Mouse (Mus musculus) MEL (cell line): Measurements from ENCODE around the gene Slc25a11. TPM values are rescaled to one million over a fixed set of nuclear protein-coding genes. Genes with fewer than 3 reads are reported as not detected.

Source experiments
- DNase-seq: peaks from one replicate; pipeline ENCODE4 v3.0.0; 2011; ENCODE audit warnings: low read depth, low spot score
- H3K27ac ChIP-seq: 2 replicates; pipeline ENCODE4 v1.5.1; 2012; ENCODE audit warnings: low read depth, mild to moderate bottlenecking, control low read depth, low read length, moderate library complexity; ENCODE audit not compliant: control insufficient read depth
- H3K27me3 ChIP-seq, 2 experiments: fragments of 150-350 bp in 1 of 2; sonication (generic) in 1 of 2; 2 replicates each; pipeline ENCODE4 v1.6.1; 2012; ENCODE audit warnings: low read length in 2 of 2, mild to moderate bottlenecking in 2 of 2, improper control_type of control experiment in 1 of 2, moderate library complexity in 1 of 2; ENCODE audit not compliant: insufficient read depth in 2 of 2, control insufficient read depth in 1 of 2
- H3K36me3 ChIP-seq, 2 experiments: 2 replicates each; pipeline ENCODE4 v1.6.1; 2012 to 2014; ENCODE audit warnings: low read length in 2 of 2, improper control_type of control experiment in 1 of 2, inconsistent platforms in 1 of 2, mild to moderate bottlenecking in 1 of 2; ENCODE audit not compliant: insufficient read depth in 2 of 2, control insufficient read depth in 1 of 2
- H3K4me1 ChIP-seq, 2 experiments: fragments of 150-350 bp in 1 of 2; sonication (generic) in 1 of 2; 2 replicates each; pipeline ENCODE4 v1.6.1; 2012; ENCODE audit warnings: low read length in 2 of 2, improper control_type of control experiment in 1 of 2, mild to moderate bottlenecking in 1 of 2; ENCODE audit not compliant: insufficient read depth in 2 of 2, control insufficient read depth in 1 of 2
- H3K4me3 ChIP-seq, 2 experiments: fragments of 150-350 bp in 1 of 2; sonication (generic) in 1 of 2; 2 replicates each; pipeline ENCODE4 v1.5.1; 2012; ENCODE audit warnings: low read depth in 2 of 2, low read length in 2 of 2, mild to moderate bottlenecking in 2 of 2, moderate library complexity in 2 of 2, control low read depth in 1 of 2, improper control_type of control experiment in 1 of 2; ENCODE audit not compliant: control insufficient read depth in 1 of 2, insufficient read depth in 1 of 2
- H3K79me2 ChIP-seq: 2 replicates; pipeline ENCODE4 v1.6.1; 2012; ENCODE audit warnings: mild to moderate bottlenecking, low read length, moderate library complexity; ENCODE audit not compliant: control insufficient read depth, poor library complexity, insufficient read depth
- H3K9ac ChIP-seq: 2 replicates; pipeline ENCODE4 v1.6.1; 2012; ENCODE audit warnings: low read depth, mild to moderate bottlenecking, control low read depth, low read length, moderate library complexity; ENCODE audit not compliant: control insufficient read depth, poor library complexity, severe bottlenecking
- H3K9me3 ChIP-seq: fragments of 150-350 bp; sonication (generic); replicated peaks from 2 replicates; pipeline ENCODE4 v1.6.1; 2012; ENCODE audit warnings: mild to moderate bottlenecking, low read length, improper control_type of control experiment, moderate library complexity; ENCODE audit not compliant: insufficient read depth
- CHD2 ChIP-seq: IDR thresholded peaks from 2 replicates; pipeline ENCODE4 v1.6.1; 2011; ENCODE audit warnings: low read length, improper control_type of control experiment
- CTCF ChIP-seq, 3 experiments: IDR thresholded peaks in 2 of 3; conservative IDR thresholded peaks in 1 of 3; 2 replicates each; pipeline ENCODE4 v1.5.1; 2011 to 2012; ENCODE audit warnings: low read length in 3 of 3, low read depth in 2 of 3, mild to moderate bottlenecking in 2 of 3, improper control_type of control experiment in 1 of 3, inconsistent platforms in 1 of 3, mixed read lengths in 1 of 3, moderate library complexity in 1 of 3; ENCODE audit not compliant: control insufficient read depth in 1 of 3, insufficient read depth in 1 of 3, poor library complexity in 1 of 3, severe bottlenecking in 1 of 3
- E2F4 ChIP-seq: IDR thresholded peaks from 2 replicates; pipeline ENCODE4 v1.6.1; 2011; ENCODE audit warnings: low read depth, low read length, improper control_type of control experiment, borderline replicate concordance
- ELF1 ChIP-seq: IDR thresholded peaks from 2 replicates; pipeline ENCODE4 v1.6.1; 2014; ENCODE audit warnings: low read depth, mild to moderate bottlenecking, inconsistent platforms, low read length, improper control_type of control experiment, moderate library complexity
- JUND ChIP-seq: IDR thresholded peaks from 2 replicates; pipeline ENCODE4 v1.6.1; 2011; ENCODE audit warnings: low read depth, mild to moderate bottlenecking, improper control_type of control experiment, low read length
- KAT2A ChIP-seq: conservative IDR thresholded peaks from 2 replicates; pipeline ENCODE4 v1.6.1; 2012; ENCODE audit warnings: low read depth, low read length, improper control_type of control experiment, inconsistent platforms
- MAFK ChIP-seq: IDR thresholded peaks from 2 replicates; pipeline ENCODE4 v1.6.1; 2011; ENCODE audit warnings: low read depth, mild to moderate bottlenecking, low read length, improper control_type of control experiment, borderline replicate concordance
- MAX ChIP-seq: IDR thresholded peaks from 2 replicates; pipeline ENCODE4 v1.6.1; 2011; ENCODE audit warnings: low read length, improper control_type of control experiment
- MEF2A ChIP-seq: IDR thresholded peaks from 2 replicates; pipeline ENCODE4 v1.6.1; 2014; ENCODE audit warnings: low read depth, mild to moderate bottlenecking, inconsistent platforms, low read length, improper control_type of control experiment; ENCODE audit not compliant: poor library complexity, insufficient replicate concordance, severe bottlenecking; ENCODE audit errors: extremely low read depth
- MXI1 ChIP-seq: IDR thresholded peaks from 2 replicates; pipeline ENCODE4 v1.6.1; 2011; ENCODE audit warnings: mild to moderate bottlenecking, low read depth, low read length, improper control_type of control experiment
- POLR2A ChIP-seq, 2 experiments: IDR thresholded peaks; 2 replicates each; pipeline ENCODE4 v1.6.1; 2011 to 2012; ENCODE audit warnings: low read length in 2 of 2, mild to moderate bottlenecking in 2 of 2, control low read depth in 1 of 2, improper control_type of control experiment in 1 of 2, low read depth in 1 of 2, moderate library complexity in 1 of 2; ENCODE audit not compliant: control insufficient read depth in 1 of 2, insufficient read depth in 1 of 2, poor library complexity in 1 of 2
- POLR2AphosphoS2 ChIP-seq: IDR thresholded peaks from 2 replicates; pipeline ENCODE4 v1.6.1; 2011; ENCODE audit warnings: low read length, improper control_type of control experiment
- POLR2AphosphoS5 ChIP-seq: IDR thresholded peaks from 2 replicates; pipeline ENCODE4 v1.6.1; 2012; ENCODE audit warnings: low read depth, borderline replicate concordance, mild to moderate bottlenecking, inconsistent platforms, low read length, moderate library complexity, mixed read lengths
- RAD21 ChIP-seq: IDR thresholded peaks from 2 replicates; pipeline ENCODE4 v1.6.1; 2011; ENCODE audit warnings: mild to moderate bottlenecking, low read depth, low read length, improper control_type of control experiment
- RCOR1 ChIP-seq: IDR thresholded peaks from 2 replicates; pipeline ENCODE4 v1.6.1; 2012; ENCODE audit warnings: low read depth, mild to moderate bottlenecking, inconsistent platforms, low read length, improper control_type of control experiment
- SMC3 ChIP-seq: IDR thresholded peaks from 2 replicates; pipeline ENCODE4 v1.6.1; 2011; ENCODE audit warnings: low read depth, low read length, improper control_type of control experiment
- TAL1 ChIP-seq: IDR thresholded peaks from 2 replicates; pipeline ENCODE4 v1.6.1; 2012; ENCODE audit warnings: mild to moderate bottlenecking, inconsistent platforms, low read length, moderate library complexity, mixed read lengths
- TBP ChIP-seq: IDR thresholded peaks from 2 replicates; pipeline ENCODE4 v1.8.0; 2011; ENCODE audit warnings: low read depth, low read length, improper control_type of control experiment
- USF1 ChIP-seq: IDR thresholded peaks from 2 replicates; pipeline ENCODE4 v1.6.1; 2014; ENCODE audit warnings: low read depth, mild to moderate bottlenecking, inconsistent platforms, low read length, improper control_type of control experiment, moderate library complexity
- USF2 ChIP-seq, 2 experiments: IDR thresholded peaks; 2 replicates each; pipeline ENCODE4 v1.6.1; 2011 to 2012; ENCODE audit warnings: improper control_type of control experiment in 2 of 2, low read length in 2 of 2, borderline replicate concordance in 1 of 2, inconsistent platforms in 1 of 2, low read depth in 1 of 2, mild to moderate bottlenecking in 1 of 2; ENCODE audit not compliant: insufficient read depth in 1 of 2
- ZC3H11A ChIP-seq: IDR thresholded peaks from 2 replicates; pipeline ENCODE4 v1.6.1; 2012; ENCODE audit warnings: low read depth, mild to moderate bottlenecking, inconsistent platforms, low read length, improper control_type of control experiment
- polyA plus RNA-seq, 2 experiments: library from polyadenylated mRNA; stranded (reverse) in 1 of 2; unstranded in 1 of 2; fragments of >175 nt in 1 of 2; fragments of >200 nt in 1 of 2; gene quantifications; 2 replicates each; pipeline versions ENCODE4 v1.2.1 to v1.2.4; 2012; ENCODE audit warnings: low replicate concordance in 2 of 2, low read depth in 1 of 2; ENCODE audit not compliant: insufficient read length in 2 of 2, insufficient read depth in 1 of 2, missing spikeins in 1 of 2
- total RNA-seq: library from RNA; depleted of rRNA; stranded (reverse); fragments of 300-350 nt; gene quantifications from 2 replicates; pipeline ENCODE4 v1.2.3, GENCODE M21; 2012

Slc25a11 gene
- total and polyA plus RNA-seq, 3 experiments, result 96.3 to 145 (median 114) TPM

GRCm38 (mm10) chr11:70674501-70674900 lies 27.2 kb upstream of the Slc25a11 start:
- Histone ChIP-seq H3K9ac (no peak overlapping the region), H3K27me3 (no peaks in the 10 kb centered on the region), H3K9me3 (no peaks in the 10 kb centered on the region), H3K79me2 (peaks cover 3% of the 10 kb centered on the region; the same call in 1 of the 2 replicates), H3K27ac (no peak overlapping the region), H3K4me1 (0 out of 4 replicates have a peak, but pooled peaks cover 0 to 15% of the 10 kb centered on the region in 2 experiments), H3K36me3 (peaks cover 0 to 6% of the 10 kb centered on the region in 2 experiments; a peak in 2 of 4 replicates), H3K4me3 (no peak overlapping the region)
- TF ChIP-seq TBP (no peak), CHD2 (no peak), RAD21 (no peak), USF2 (IDR thresholded peaks at IDR 0.05; ENCODE audit: borderline replicate concordance in 1 of 2, insufficient read depth in 1 of 2, low read depth in 1 of 2, low read length in 2 of 2) (no peak)
- no peak for DNase-seq

GRCm38 (mm10) chr11:70674014-70674413 lies 26.7 kb upstream of the Slc25a11 start:
- Histone ChIP-seq H3K36me3 (peaks cover 0 to 6% of the 10 kb centered on the region in 2 experiments; a peak in 2 of 4 replicates), H3K4me3 (no peak overlapping the region)

DNA sequence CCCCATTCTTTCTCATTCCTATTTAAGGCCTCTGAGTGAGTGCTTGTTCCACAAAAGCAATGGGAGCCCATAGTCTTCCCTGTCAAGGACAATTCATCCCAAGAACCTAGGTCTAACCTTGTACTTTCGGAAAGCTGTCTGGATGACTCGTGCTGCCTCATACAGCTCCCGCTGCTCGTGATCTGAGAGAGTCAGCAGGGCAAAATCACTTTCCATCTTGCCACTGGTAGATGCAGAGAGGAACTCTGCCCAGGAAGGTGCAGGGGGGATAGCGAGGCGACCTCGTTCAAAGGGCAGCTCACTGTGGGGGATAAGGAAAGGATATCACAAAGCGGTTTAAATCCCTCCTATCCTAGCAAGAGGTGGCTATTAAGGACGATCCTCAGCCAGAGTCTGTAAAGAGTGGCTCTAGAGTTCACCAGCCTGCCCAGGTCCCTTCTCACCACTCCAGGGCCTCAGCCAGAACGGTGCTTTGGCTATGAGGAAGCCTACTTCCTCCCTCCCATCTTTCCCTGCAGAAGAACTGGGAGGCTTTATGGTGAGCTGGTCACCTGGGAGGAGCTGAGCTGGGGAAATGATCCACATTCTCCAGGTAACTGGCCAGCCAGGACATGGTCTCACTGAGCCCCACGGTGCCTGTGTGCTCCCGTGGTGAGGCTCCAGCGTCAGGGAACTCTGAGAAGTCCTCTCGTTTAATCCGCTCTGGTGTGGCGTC lies 24.2 kb upstream of the Slc25a11 start:
- H3K9me3 ChIP-seq, result no peaks in the 10 kb centered on the region
- no peak for DNase-seq
- H3K4me3 ChIP-seq, result no peak overlapping the region
- TF ChIP-seq JUND, result no peak
- no peak for TF ChIP-seq SMC3
- no peak for TF ChIP-seq E2F4
- TF ChIP-seq POLR2A (IDR thresholded peaks at IDR 0.05; ENCODE audit: control insufficient read depth in 1 of 2, insufficient read depth in 1 of 2, low read depth in 1 of 2, low read length in 2 of 2, poor library complexity in 1 of 2), result no peak
- TF ChIP-seq, all 39 proteins: peak for 0
- Histone ChIP-seq H3K27ac (no peak overlapping the region), H3K4me1 (peaks cover 2 to 24% of the 10 kb centered on the region in 2 experiments; a peak in 3 of 4 replicates), H3K9ac (no peak overlapping the region), H3K36me3 (peaks cover 0 to 11% of the 10 kb centered on the region in 2 experiments; a peak in 2 of 4 replicates), H3K27me3 (no peaks in the 10 kb centered on the region), H3K79me2 (peaks cover 18% of the 10 kb centered on the region)

More at GRCm38 (mm10) chr11:70674014-70674413, 26.7 kb upstream of the Slc25a11 start:
- Histone ChIP-seq H3K9ac (no peak overlapping the region), H3K9me3 (no peaks in the 10 kb centered on the region), H3K27me3 (no peaks in the 10 kb centered on the region), H3K79me2 (peaks cover 5% of the 10 kb centered on the region; the same call in 1 of the 2 replicates), H3K27ac (no peak overlapping the region), H3K4me1 (0 out of 4 replicates have a peak, but pooled peaks cover 0 to 15% of the 10 kb centered on the region in 2 experiments)
- DNase-seq, result no peak
- TF ChIP-seq MXI1, result no peak
- no peak for TF ChIP-seq MAX
- no peak for TF ChIP-seq RCOR1
- TF ChIP-seq E2F4, result no peak
- TF ChIP-seq RAD21, result no peak
- TF ChIP-seq MAFK, result no peak
- no peak for TF ChIP-seq POLR2AphosphoS2
- TF ChIP-seq KAT2A, result no peak
- no peak for TF ChIP-seq TAL1
- TF ChIP-seq MEF2A, result no peak
- no peak for TF ChIP-seq USF1
- TF ChIP-seq ZC3H11A, result no peak
- TF ChIP-seq USF2 (IDR thresholded peaks at IDR 0.05; ENCODE audit: borderline replicate concordance in 1 of 2, insufficient read depth in 1 of 2, low read depth in 1 of 2, low read length in 2 of 2), result no peak
- TF ChIP-seq POLR2AphosphoS5, result no peak
- TF ChIP-seq TBP, result no peak
- no peak for TF ChIP-seq JUND
- TF ChIP-seq CTCF (IDR thresholded peaks at IDR 0.05 in 2 of 3, conservative IDR thresholded peaks at IDR 0.05 in 1 of 3; ENCODE audit: control insufficient read depth in 1 of 3, insufficient read depth in 1 of 3, low read depth in 2 of 3, low read length in 3 of 3, poor library complexity in 1 of 3, severe bottlenecking in 1 of 3), result no peak
- TF ChIP-seq ELF1, result no peak
